Mouse (Mus musculus): ENCODE data around the gene Tmem52b.
"Not testable (repeated sequence)": the region's sequence is repeated elsewhere in the genome, so short reads cannot be mapped to it uniquely, and the experiment has no call there.

Tmem52b gene

GRCm38 (mm10) chr6:129512367-129512766, at the start of gene Tmem52b:
Gene Tmem52b, plus strand, starts transcription at chr6:129512555.
- no peak for DNase-seq (ENCODE audit: low read depth, low spot score)

- no peak for DNase-seq (ENCODE audit: low read depth, low spot score)
These were observed 41.0 kb upstream of the Tmem52b start for GRCm38 (mm10) chr6:129471386-129471785.

GRCm38 (mm10) chr6:129472627-129473026, 39.7 kb upstream of the Tmem52b start:
- DNase-seq (ENCODE audit: low read depth, low spot score) = no peak

- DNase-seq (ENCODE audit: low read depth, low spot score) = peak; percentile 56
These were observed 35.8 kb upstream of the Tmem52b start for GRCm38 (mm10) chr6:129476404-129477126.

- no peak for DNase-seq (ENCODE audit: low read depth, low spot score)
These were observed 32.0 kb upstream of the Tmem52b start for GRCm38 (mm10) chr6:129480089-129480958.

- no peak for DNase-seq (ENCODE audit: low read depth, low spot score)
These were observed 17.4 kb upstream of the Tmem52b start for GRCm38 (mm10) chr6:129494924-129495323.

- no peak for DNase-seq (ENCODE audit: low read depth, low spot score)
These were observed 14.8 kb upstream of the Tmem52b start for GRCm38 (mm10) chr6:129497345-129498218.

GRCm38 (mm10) chr6:129499516-129499915, 12.8 kb upstream of the Tmem52b start:
- DNase-seq (ENCODE audit: low read depth, low spot score) = not testable (repeated sequence)

- DNase-seq (ENCODE audit: low read depth, low spot score) = no peak
These were observed 8.9 kb upstream of the Tmem52b start for GRCm38 (mm10) chr6:129503471-129503870.

GRCm38 (mm10) chr6:129507024-129507423, 5.3 kb upstream of the Tmem52b start, which contains the start of gene Olr1:
Gene Olr1, minus strand, starts transcription at chr6:129507165.
- no peak for DNase-seq (ENCODE audit: low read depth, low spot score)

GRCm38 (mm10) chr6:129510120-129510911, 2.0 kb upstream of the Tmem52b start:
- no peak for DNase-seq (ENCODE audit: low read depth, low spot score)

- DNase-seq (ENCODE audit: low read depth, low spot score) = peak; percentile 64
These were observed 513 bp downstream of the Tmem52b start for GRCm38 (mm10) chr6:129512868-129513267.

- DNase-seq (ENCODE audit: low read depth, low spot score) = peak; percentile 19
These were observed 1.1 kb downstream of the Tmem52b start for GRCm38 (mm10) chr6:129513409-129513808.

- DNase-seq (ENCODE audit: low read depth, low spot score) = no peak
These were observed 2.0 kb downstream of the Tmem52b start for GRCm38 (mm10) chr6:129514376-129514775.

GRCm38 (mm10) chr6:129515068-129515467, 2.7 kb downstream of the Tmem52b start:
- DNase-seq (ENCODE audit: low read depth, low spot score) = no peak

- no peak for DNase-seq (ENCODE audit: low read depth, low spot score)
These were observed 4.0 kb downstream of the Tmem52b start for GRCm38 (mm10) chr6:129516388-129516787.

GRCm38 (mm10) chr6:129517752-129518408, 5.5 kb downstream of the Tmem52b start:
- no peak for DNase-seq (ENCODE audit: low read depth, low spot score)

- DNase-seq (ENCODE audit: low read depth, low spot score) = no peak
These were observed 13.7 kb downstream of the Tmem52b start for GRCm38 (mm10) chr6:129526069-129526468.

GRCm38 (mm10) chr6:129527416-129527815, 15.1 kb downstream of the Tmem52b start:
- no peak for DNase-seq (ENCODE audit: low read depth, low spot score)

- DNase-seq (ENCODE audit: low read depth, low spot score) = no peak
These were observed 17.2 kb downstream of the Tmem52b start for GRCm38 (mm10) chr6:129529605-129530004.
